Mouse (Mus musculus): ENCODE measurements around the gene Cenpf. TPM values are rescaled to one million over a fixed set of nuclear protein-coding genes. Genes with fewer than 3 reads are reported as not detected.

Gene Cenpf
- 6.8 TPM for polyA plus RNA-seq (2014; fragmentation: Illumina TruSeq; extraction: RNeasy Lipid Tissue Mini Kit (QIAGEN cat#74804); ENCODE audit: low replicate concordance)

DNA sequence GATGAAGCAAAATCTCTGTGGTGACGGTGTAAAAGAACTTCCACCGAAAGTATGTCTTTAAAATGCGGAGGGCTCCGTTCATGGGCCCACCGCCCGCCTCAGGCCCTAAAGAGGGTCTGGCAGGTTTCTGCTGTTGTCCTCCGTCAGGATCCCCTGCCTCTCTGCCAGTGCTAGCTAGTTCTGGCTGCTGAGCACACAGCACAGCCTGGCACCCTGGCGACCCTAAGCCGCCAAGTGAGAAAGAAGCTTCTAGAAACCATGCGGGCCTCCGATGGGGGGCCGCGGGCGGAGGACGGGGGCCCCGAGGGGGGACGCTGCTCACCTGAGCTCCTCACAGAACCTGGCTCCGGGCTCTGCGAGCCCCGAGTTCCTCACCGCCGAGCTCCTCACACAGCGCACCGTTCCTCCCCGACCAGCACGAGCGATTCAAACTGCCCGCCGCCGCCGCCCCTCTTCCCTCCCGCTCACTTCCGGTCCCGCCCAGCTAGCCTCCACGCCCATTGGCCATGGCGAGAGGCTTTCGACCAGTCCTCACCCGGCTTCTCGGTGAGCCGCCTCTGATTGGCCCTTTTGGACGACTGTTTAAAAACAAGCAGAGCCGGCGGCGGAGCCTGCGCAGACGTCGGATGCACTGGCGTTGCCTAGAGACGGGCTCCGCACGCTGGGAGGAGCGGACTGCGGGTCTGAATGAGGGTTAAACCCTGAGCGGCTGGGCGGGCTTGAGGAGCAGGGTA, at the start of gene Cenpf:
Gene Cenpf, minus strand, starts transcription at position 433 of the 734 bp plus-strand sequence.

DNA sequence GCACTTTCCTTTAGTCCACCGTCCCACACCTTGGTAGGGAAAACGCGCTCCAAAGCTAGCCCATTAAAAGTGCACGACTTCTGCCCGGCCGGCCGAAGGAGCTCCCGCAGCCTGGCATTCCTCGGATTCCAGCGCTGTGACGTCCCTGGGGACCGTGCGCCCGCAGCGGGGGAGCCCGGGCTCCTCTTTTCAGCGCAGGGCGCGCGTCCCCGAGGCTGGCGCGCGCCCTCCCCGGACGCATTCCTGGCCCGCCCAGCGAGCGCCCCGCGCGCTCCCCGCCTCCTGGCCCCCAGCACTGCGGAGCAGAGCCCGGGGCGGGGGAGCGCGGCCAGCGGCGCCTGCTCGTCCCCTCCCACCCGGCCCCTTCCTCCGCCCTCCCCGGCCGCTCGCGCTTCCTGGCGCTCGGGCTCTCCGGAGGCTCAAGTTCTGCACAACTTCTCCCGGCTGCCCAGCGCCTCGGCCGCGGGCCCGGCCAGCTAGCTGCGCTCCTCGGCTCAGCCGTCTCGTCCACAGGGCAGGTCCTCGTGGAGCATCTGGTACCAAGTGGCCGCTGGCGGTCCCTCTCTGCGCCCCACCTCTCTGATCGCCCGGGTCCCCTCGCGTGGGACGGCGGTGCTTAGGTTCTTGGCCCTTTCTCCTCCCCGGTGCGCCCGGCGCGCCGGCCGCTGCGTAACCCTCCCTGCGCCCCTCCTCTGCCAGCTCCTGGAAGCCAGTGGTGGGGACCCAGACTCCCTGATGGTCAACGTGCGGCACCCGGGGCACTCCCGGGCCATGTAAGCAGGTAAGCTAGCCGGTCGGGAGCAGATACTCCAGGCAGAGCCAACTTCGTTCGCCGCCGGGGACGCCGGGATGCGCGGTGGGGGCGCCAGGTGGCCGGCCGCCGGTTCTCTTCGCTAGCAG, 40.2 kb upstream of the Cenpf start, which contains the start of gene Ptpn14:
Gene Ptpn14, plus strand, starts transcription at position 385 of the 900 bp plus-strand sequence.

Other genes starting within 250 kb of the Cenpf start
- 0.89 TPM for gene Ptpn14, start 40.2 kb upstream of the Cenpf start, polyA plus RNA-seq (2014; fragmentation: Illumina TruSeq; extraction: RNeasy Lipid Tissue Mini Kit (QIAGEN cat#74804); ENCODE audit: low replicate concordance)
- gene Smyd2, start 234.3 kb upstream of the Cenpf start, polyA plus RNA-seq (2014; fragmentation: Illumina TruSeq; extraction: RNeasy Lipid Tissue Mini Kit (QIAGEN cat#74804); ENCODE audit: low replicate concordance): 2.4 TPM